8 mouse cellular contexts compared by ENCODE assay signal in the genomic region with DNA sequence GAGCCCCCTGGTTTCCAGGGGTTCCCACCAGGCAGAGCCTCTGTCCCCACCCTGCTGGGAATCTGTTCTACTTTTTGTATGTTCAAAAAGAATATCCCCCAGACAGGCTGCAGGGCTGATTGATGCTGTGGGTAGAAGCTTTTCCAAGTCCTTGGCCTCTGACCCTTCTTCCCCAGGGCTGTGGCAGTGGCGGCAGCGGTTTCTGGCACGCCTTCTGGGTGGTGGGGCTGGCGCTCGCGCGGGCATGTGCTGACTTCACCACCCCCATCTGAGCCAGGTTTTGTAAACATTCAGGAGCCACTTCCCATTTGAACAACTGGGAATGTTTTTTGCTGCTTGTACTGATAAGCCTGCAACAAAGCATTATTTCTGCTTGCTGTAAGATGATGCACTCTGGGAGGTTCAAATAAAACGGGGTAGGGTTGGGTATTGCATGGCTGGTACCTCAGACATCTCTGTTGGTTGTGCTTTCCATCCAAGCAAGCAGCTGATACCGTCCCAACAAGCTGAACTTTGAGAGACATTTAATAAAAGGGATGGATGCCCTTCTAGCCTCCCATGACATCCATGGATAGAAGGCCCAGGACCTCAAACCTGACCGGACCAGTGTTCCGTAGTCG. TPM values are rescaled to one million over a fixed set of nuclear protein-coding genes. Genes with fewer than 3 reads are reported as not detected.
A peak's percentile ranks its signal among the peaks of the same experiment; 100 is the strongest.
DNase-seq lines count a peak whose midpoint lies in the region; ATAC-seq and TF ChIP-seq lines count a peak whose summit lies in the region.

No protein-coding gene starts in this region.

- no peaks in the 10 kb centered on the region for H3K4me1 ChIP-seq in kidney, adult 2 months (ENCODE audit: control insufficient read depth, insufficient read depth, low read length)
- H3K4me1 ChIP-seq in embryonic facial prominence, embryonic 11.5 days (ENCODE audit: control insufficient read depth, insufficient read depth, low read length), result peaks cover 9% of the 10 kb centered on the region
- H3K4me1 ChIP-seq in hindbrain, embryonic 16.5 days (ENCODE audit: control insufficient read depth, insufficient read depth, low read depth, low read length), result peaks cover 14% of the 10 kb centered on the region

- peak overlapping the region; percentile 45 for H3K9ac ChIP-seq in embryonic facial prominence, embryonic 11.5 days (replicated peaks; ENCODE audit: low read length)
- H3K9ac ChIP-seq in hindbrain, embryonic 16.5 days (ENCODE audit: low read depth, low read length), result peak overlapping the region; percentile 24

- H3K4me2 ChIP-seq in embryonic facial prominence, embryonic 11.5 days (ENCODE audit: low read depth, low read length), result peak overlapping the region; percentile 31; the same call in 1 of the 2 replicates
- H3K4me2 ChIP-seq in hindbrain, embryonic 16.5 days (ENCODE audit: low read length), result peak overlapping the region; percentile 44

- H3K36me3 ChIP-seq in kidney, adult 2 months (ENCODE audit: control insufficient read depth, insufficient read depth, low read length), result no peaks in the 10 kb centered on the region
- H3K36me3 ChIP-seq in embryonic facial prominence, embryonic 11.5 days (replicated peaks; ENCODE audit: control insufficient read depth, insufficient read depth, low read depth, low read length), result no peaks in the 10 kb centered on the region
- H3K36me3 ChIP-seq in hindbrain, embryonic 16.5 days (ENCODE audit: control insufficient read depth, insufficient read depth, low read length), result no peaks in the 10 kb centered on the region

- no peaks in the 10 kb centered on the region for H3K27me3 ChIP-seq in kidney, adult 2 months (replicated peaks; ENCODE audit: control insufficient read depth, insufficient read depth, low read length)
- H3K27me3 ChIP-seq in embryonic facial prominence, embryonic 11.5 days (ENCODE audit: control insufficient read depth, insufficient read depth, low read length), result no peaks in the 10 kb centered on the region
- H3K27me3 ChIP-seq in hindbrain, embryonic 16.5 days (replicated peaks; ENCODE audit: control insufficient read depth, insufficient read depth, low read length), result no peaks in the 10 kb centered on the region

- no peak for ATAC-seq in embryonic facial prominence, embryonic 11.5 days (replicated peaks; ENCODE audit: insufficient number of reproducible peaks, low FRiP score, low TSS enrichment, low read depth)
- ATAC-seq in hindbrain, embryonic 16.5 days, result peak; percentile 21; the same call in 1 of the 2 replicates

- H3K9me3 ChIP-seq in embryonic facial prominence, embryonic 11.5 days (replicated peaks; ENCODE audit: control insufficient read depth, low read length), result no peaks in the 10 kb centered on the region
- no peaks in the 10 kb centered on the region for H3K9me3 ChIP-seq in hindbrain, embryonic 16.5 days (ENCODE audit: control insufficient read depth, low read length)

- no peak for TF ChIP-seq CTCF in kidney, adult 2 months (conservative IDR thresholded peaks at IDR 0.05; ENCODE audit: insufficient read depth, insufficient read length, low read depth, low read length)

- WGBS in kidney, adult 2 months, result 54% methylated on average over 12 of the region's 12 CpGs
- 4% methylated on average over 12 of the region's 12 CpGs for WGBS in embryonic facial prominence, embryonic 11.5 days
- WGBS in hindbrain, embryonic 16.5 days, result 8% methylated on average over 12 of the region's 12 CpGs

- no peak overlapping the region for H3K4me3 ChIP-seq in kidney, adult 2 months (ENCODE audit: insufficient read depth, low read depth, low read length)
- H3K4me3 ChIP-seq in embryonic facial prominence, embryonic 11.5 days (ENCODE audit: low read depth, low read length), result no peak overlapping the region
- no peak overlapping the region for H3K4me3 ChIP-seq in hindbrain, embryonic 16.5 days (ENCODE audit: low read length)

- peak; percentile 22 for DNase-seq in kidney, adult 2 months
- no peak for DNase-seq in kidney, adult 8-10 months
- DNase-seq in embryonic facial prominence, embryonic 11.5 days (ENCODE audit: low spot score), result peak; percentile 44
- peak; percentile 63 for DNase-seq in lung, postnatal 36 days
- peak; percentile 64 to 71 for DNase-seq in thymus, postnatal 36 days
- DNase-seq in cerebellum, adult 11-12 months, result no peak
- DNase-seq in spleen, postnatal 4 days (ENCODE audit: low spot score in 2 of 2), result no peak

- no peak overlapping the region for H3K27ac ChIP-seq in kidney, adult 2 months (ENCODE audit: insufficient read depth, low read depth, low read length)
- peak overlapping the region; percentile 22 for H3K27ac ChIP-seq in embryonic facial prominence, embryonic 11.5 days (replicated peaks; ENCODE audit: low read depth, low read length)
- H3K27ac ChIP-seq in hindbrain, embryonic 16.5 days (ENCODE audit: low read depth, low read length), result peak overlapping the region; percentile 16; the same call in 1 of the 2 replicates

- TF ChIP-seq POLR2A in kidney, adult 2 months (IDR thresholded peaks at IDR 0.05; ENCODE audit: low read depth, low read length), result no peak

RNA-seq across cellular contexts. Expression of a gene that starts 32.8 kb away (rescaled TPM):
- 519 and 582 TPM in 2 replicates for polyA plus RNA-seq in kidney, adult 2 months (2012; rRNA removed)
- 47.4 and 49.3 TPM in 2 replicates for polyA plus RNA-seq in embryonic facial prominence, embryonic 11.5 days (2014; fragmentation: Nextera tagmentation; extraction: Ambion mirVana)
- polyA plus RNA-seq in hindbrain, embryonic 16.5 days (2015; fragmentation: Nextera tagmentation; extraction: Ambion mirVana), result 119 and 123 TPM in 2 replicates

RNA-seq across cellular contexts. Expression of a gene that starts 33.3 kb away (rescaled TPM):
- polyA plus RNA-seq in kidney, adult 2 months (2012; rRNA removed), result 35.2 and 39.1 TPM in 2 replicates
- 15.8 and 15.9 TPM in 2 replicates for polyA plus RNA-seq in embryonic facial prominence, embryonic 11.5 days (2014; fragmentation: Nextera tagmentation; extraction: Ambion mirVana)
- polyA plus RNA-seq in hindbrain, embryonic 16.5 days (2015; fragmentation: Nextera tagmentation; extraction: Ambion mirVana), result 37.5 and 40.6 TPM in 2 replicates

RNA-seq across cellular contexts. Expression of a gene that starts 39.1 kb away (rescaled TPM):
- polyA plus RNA-seq in kidney, adult 2 months (2012; rRNA removed), result 10.7 and 15.8 TPM in 2 replicates
- polyA plus RNA-seq in embryonic facial prominence, embryonic 11.5 days (2014; fragmentation: Nextera tagmentation; extraction: Ambion mirVana), result 13.2 and 15.6 TPM in 2 replicates
- polyA plus RNA-seq in hindbrain, embryonic 16.5 days (2015; fragmentation: Nextera tagmentation; extraction: Ambion mirVana), result 16.4 and 19.3 TPM in 2 replicates

RNA-seq across cellular contexts. Expression of a gene that starts 39.3 kb away (rescaled TPM):
- polyA plus RNA-seq in kidney, adult 2 months (2012; rRNA removed), result 5.0 and 6.9 TPM in 2 replicates
- 3.5 and 3.7 TPM in 2 replicates for polyA plus RNA-seq in embryonic facial prominence, embryonic 11.5 days (2014; fragmentation: Nextera tagmentation; extraction: Ambion mirVana)
- polyA plus RNA-seq in hindbrain, embryonic 16.5 days (2015; fragmentation: Nextera tagmentation; extraction: Ambion mirVana), result 3.2 and 3.6 TPM in 2 replicates

Comparison
In these comparisons a context has a peak if more than half of its experiments do, and no peak if none do; other contexts are left out.
1. DNase-seq: peak in kidney, adult 2 months (single experiment), embryonic facial prominence, embryonic 11.5 days (single experiment), lung, postnatal 36 days (single experiment) and thymus, postnatal 36 days (2 of 2); none in kidney, adult 8-10 months (0 of 2), cerebellum, adult 11-12 months (single experiment) and spleen, postnatal 4 days (0 of 2).